Mouse (Mus musculus): ENCODE data around the gene Galnt13. TPM values are rescaled to one million over a fixed set of nuclear protein-coding genes. Genes with fewer than 3 reads are reported as not detected.

Gene Galnt13
- polyA plus RNA-seq (2014; fragmentation: Nextera tagmentation; extraction: Ambion mirVana), result 2.2 and 2.8 TPM in 2 replicates

DNA sequence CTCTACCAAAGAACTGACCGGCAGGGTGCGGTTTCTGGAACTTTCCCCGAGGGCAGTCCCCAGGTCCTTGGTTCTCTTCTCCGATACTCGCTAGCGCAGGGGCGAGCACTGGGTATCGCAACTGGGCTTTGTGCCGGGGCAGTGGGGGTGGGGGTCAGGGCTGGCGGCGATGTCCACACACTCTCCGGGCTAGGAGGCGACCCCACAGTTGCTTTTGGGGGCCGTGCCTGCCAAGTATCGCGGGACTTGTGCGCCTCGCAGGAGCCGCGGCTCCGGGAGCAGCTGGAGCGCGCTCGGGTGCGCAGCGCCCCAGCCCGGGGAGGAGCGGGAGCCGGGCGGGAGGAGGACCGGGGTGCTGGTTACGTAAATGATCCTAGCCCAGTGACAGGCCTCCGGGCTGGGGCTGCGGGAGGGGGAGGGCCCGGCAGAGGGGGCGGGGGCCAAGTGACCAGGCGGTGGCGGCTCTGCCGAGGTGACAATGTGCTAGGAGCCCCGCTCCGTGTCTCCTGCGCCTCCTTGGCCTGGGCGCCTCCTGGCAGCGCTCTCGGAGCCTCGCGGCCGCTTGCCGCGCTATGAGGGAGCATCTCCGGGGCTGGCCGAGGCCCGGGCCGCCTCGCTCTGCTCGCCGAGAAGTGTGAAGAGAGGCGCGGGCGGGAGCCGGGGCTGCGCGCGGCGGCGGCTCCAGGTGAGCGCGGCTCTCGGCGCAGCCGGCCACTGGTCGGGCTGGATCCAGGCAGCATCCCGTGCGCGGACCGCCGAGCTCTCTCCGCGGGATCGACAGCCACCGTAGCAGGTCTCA is at the start of gene Galnt13:
TSS of gene Galnt13 (plus strand) at position 381 of the 799 bp plus-strand sequence.
- peak within 1 kb of the TSS; percentile 58 for H3K9ac ChIP-seq (ENCODE audit: low read length)
- peak within 1 kb of the TSS; percentile 98 for H3K4me2 ChIP-seq (ENCODE audit: low read depth)
- H3K9me3 ChIP-seq (ENCODE audit: control insufficient read depth, low read length), result no peaks in the 10 kb centered on the region
- no peaks in the 10 kb centered on the region for H3K36me3 ChIP-seq (ENCODE audit: control insufficient read depth, insufficient read depth, low read length)
- peaks cover 5% of the 10 kb centered on the region; the same call in 1 of the 2 replicates for H3K27me3 ChIP-seq (ENCODE audit: control insufficient read depth, insufficient read depth, low read length)
- under 1% methylated on average over 73 of the region's 81 CpGs for WGBS
- H3K27ac ChIP-seq (ENCODE audit: low read depth, low read length), result peak within 1 kb of the TSS; percentile 46
- DNase-seq (ENCODE audit: low spot score), result peak; percentile 82
- ATAC-seq (ENCODE audit: insufficient read depth, low FRiP score, low TSS enrichment), result peak; percentile 92
- H3K4me3 ChIP-seq (ENCODE audit: low read depth, low read length), result peak within 1 kb of the TSS; percentile 52
- peaks cover 2% of the 10 kb centered on the region; the same call in 1 of the 2 replicates for H3K4me1 ChIP-seq (ENCODE audit: control insufficient read depth, insufficient read depth, low read length)

- H3K4me1 ChIP-seq (ENCODE audit: control insufficient read depth, insufficient read depth, low read length), result no peaks in the 10 kb centered on the region
- no peaks in the 10 kb centered on the region for H3K9me3 ChIP-seq (ENCODE audit: control insufficient read depth, low read length)
- DNase-seq (ENCODE audit: low spot score), result no peak
- H3K27ac ChIP-seq (ENCODE audit: low read depth, low read length), result no peak overlapping the region
- H3K9ac ChIP-seq (ENCODE audit: low read length), result no peak overlapping the region
- no peak for ATAC-seq (ENCODE audit: insufficient read depth, low FRiP score, low TSS enrichment)
- H3K36me3 ChIP-seq (ENCODE audit: control insufficient read depth, insufficient read depth, low read length), result no peaks in the 10 kb centered on the region
- H3K4me2 ChIP-seq (ENCODE audit: low read depth), result no peak overlapping the region
- 48% methylated on average over 2 of the region's 2 CpGs for WGBS
- no peak overlapping the region for H3K4me3 ChIP-seq (ENCODE audit: low read depth, low read length)
- no peaks in the 10 kb centered on the region for H3K27me3 ChIP-seq (ENCODE audit: control insufficient read depth, insufficient read depth, low read length)
Measured at GRCm38 (mm10) chr2:54431060-54431459, 5.1 kb upstream of the Galnt13 start.

GRCm38 (mm10) chr2:54435380-54435779 is 737 bp upstream of the Galnt13 start:
- WGBS, result 42% methylated on average over 10 of the region's 10 CpGs
- no peak for ATAC-seq (ENCODE audit: insufficient read depth, low FRiP score, low TSS enrichment)
- Histone ChIP-seq H3K9ac (ENCODE audit: low read length) (peak overlapping the region; percentile 58), H3K27me3 (ENCODE audit: control insufficient read depth, insufficient read depth, low read length) (peaks cover 5% of the 10 kb centered on the region; the same call in 1 of the 2 replicates), H3K4me3 (ENCODE audit: low read depth, low read length) (peak overlapping the region; percentile 52), H3K4me1 (ENCODE audit: control insufficient read depth, insufficient read depth, low read length) (peaks cover 2% of the 10 kb centered on the region; the same call in 1 of the 2 replicates), H3K27ac (ENCODE audit: low read depth, low read length) (no peak overlapping the region), H3K36me3 (ENCODE audit: control insufficient read depth, insufficient read depth, low read length) (no peaks in the 10 kb centered on the region), H3K9me3 (ENCODE audit: control insufficient read depth, low read length) (no peaks in the 10 kb centered on the region), H3K4me2 (ENCODE audit: low read depth) (peak overlapping the region; percentile 98)
- no peak for DNase-seq (ENCODE audit: low spot score)

- Histone ChIP-seq H3K36me3 (ENCODE audit: control insufficient read depth, insufficient read depth, low read length) (no peaks in the 10 kb centered on the region), H3K4me1 (ENCODE audit: control insufficient read depth, insufficient read depth, low read length) (peaks cover 2% of the 10 kb centered on the region; the same call in 1 of the 2 replicates), H3K27ac (ENCODE audit: low read depth, low read length) (peak overlapping the region; percentile 46; the same call in 1 of the 2 replicates), H3K9ac (ENCODE audit: low read length) (peak overlapping the region; percentile 58), H3K4me2 (ENCODE audit: low read depth) (peak overlapping the region; percentile 98), H3K27me3 (ENCODE audit: control insufficient read depth, insufficient read depth, low read length) (peaks cover 5% of the 10 kb centered on the region; the same call in 1 of the 2 replicates), H3K4me3 (ENCODE audit: low read depth, low read length) (peak overlapping the region; percentile 52), H3K9me3 (ENCODE audit: control insufficient read depth, low read length) (no peaks in the 10 kb centered on the region)
- peak; percentile 69 for DNase-seq (ENCODE audit: low spot score)
- WGBS, result 3% methylated on average over 24 of the region's 42 CpGs
- peak; percentile 52 for ATAC-seq (ENCODE audit: insufficient read depth, low FRiP score, low TSS enrichment)
Measured at GRCm38 (mm10) chr2:54436736-54437500, 801 bp downstream of the Galnt13 start.

DNA sequence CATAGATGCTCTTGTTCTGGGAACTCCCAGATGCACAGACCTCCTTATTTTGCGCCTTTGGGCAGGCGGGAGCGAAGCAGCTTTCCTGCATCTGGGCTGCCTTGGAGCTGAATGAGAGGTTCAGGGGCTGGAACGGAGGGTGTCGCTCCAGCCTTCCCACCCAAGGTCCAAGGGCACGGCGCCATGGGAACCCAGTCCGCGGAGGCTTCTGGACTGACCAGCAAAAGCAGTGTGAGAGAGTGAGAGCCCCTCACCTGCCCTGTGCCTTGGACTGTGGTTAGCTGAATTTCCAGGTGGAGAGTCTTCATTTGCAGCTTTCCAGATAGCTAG is 1.3 kb downstream of the Galnt13 start:
- ATAC-seq (ENCODE audit: insufficient read depth, low FRiP score, low TSS enrichment), result no peak
- H3K27ac ChIP-seq (ENCODE audit: low read depth, low read length), result no peak overlapping the region
- no peaks in the 10 kb centered on the region for H3K9me3 ChIP-seq (ENCODE audit: control insufficient read depth, low read length)
- WGBS, result 3% methylated on average over 9 of the region's 9 CpGs
- H3K4me1 ChIP-seq (ENCODE audit: control insufficient read depth, insufficient read depth, low read length), result peaks cover 2% of the 10 kb centered on the region; the same call in 1 of the 2 replicates
- H3K27me3 ChIP-seq (ENCODE audit: control insufficient read depth, insufficient read depth, low read length), result peaks cover 5% of the 10 kb centered on the region; the same call in 1 of the 2 replicates
- peak overlapping the region; percentile 24; the same call in 1 of the 2 replicates for H3K9ac ChIP-seq (ENCODE audit: low read length)
- DNase-seq (ENCODE audit: low spot score), result peak; percentile 33
- no peaks in the 10 kb centered on the region for H3K36me3 ChIP-seq (ENCODE audit: control insufficient read depth, insufficient read depth, low read length)
- H3K4me3 ChIP-seq (ENCODE audit: low read depth, low read length), result peak overlapping the region; percentile 52
- H3K4me2 ChIP-seq (ENCODE audit: low read depth), result peak overlapping the region; percentile 98

- Histone ChIP-seq H3K4me1 (ENCODE audit: control insufficient read depth, insufficient read depth, low read length) (no peaks in the 10 kb centered on the region), H3K27ac (ENCODE audit: low read depth, low read length) (no peak overlapping the region), H3K4me2 (ENCODE audit: low read depth) (no peak overlapping the region), H3K27me3 (ENCODE audit: control insufficient read depth, insufficient read depth, low read length) (no peaks in the 10 kb centered on the region), H3K9me3 (ENCODE audit: control insufficient read depth, low read length) (no peaks in the 10 kb centered on the region), H3K36me3 (ENCODE audit: control insufficient read depth, insufficient read depth, low read length) (no peaks in the 10 kb centered on the region), H3K9ac (ENCODE audit: low read length) (no peak overlapping the region), H3K4me3 (ENCODE audit: low read depth, low read length) (no peak overlapping the region)
- DNase-seq (ENCODE audit: low spot score) (no peak), ATAC-seq (ENCODE audit: insufficient read depth, low FRiP score, low TSS enrichment) (no peak)
- WGBS, result 86% methylated on average over 9 of the region's 9 CpGs
Measured at GRCm38 (mm10) chr2:54442734-54443500, 6.8 kb downstream of the Galnt13 start.

GRCm38 (mm10) chr2:54483426-54483825 is 47.3 kb downstream of the Galnt13 start:
- Histone ChIP-seq H3K4me1 (ENCODE audit: control insufficient read depth, insufficient read depth, low read length) (no peaks in the 10 kb centered on the region), H3K9ac (ENCODE audit: low read length) (no peak overlapping the region), H3K36me3 (ENCODE audit: control insufficient read depth, insufficient read depth, low read length) (no peaks in the 10 kb centered on the region), H3K9me3 (ENCODE audit: control insufficient read depth, low read length) (no peaks in the 10 kb centered on the region), H3K27me3 (ENCODE audit: control insufficient read depth, insufficient read depth, low read length) (no peaks in the 10 kb centered on the region), H3K4me2 (ENCODE audit: low read depth) (no peak overlapping the region), H3K27ac (ENCODE audit: low read depth, low read length) (no peak overlapping the region), H3K4me3 (ENCODE audit: low read depth, low read length) (no peak overlapping the region)
- ATAC-seq (ENCODE audit: insufficient read depth, low FRiP score, low TSS enrichment), result no peak
- 42% methylated on average over 5 of the region's 5 CpGs for WGBS
- no peak for DNase-seq (ENCODE audit: low spot score)

- H3K4me1 ChIP-seq (ENCODE audit: control insufficient read depth, insufficient read depth, low read length), result no peaks in the 10 kb centered on the region
- WGBS, result 87% methylated on average over 3 of the region's 3 CpGs
Measured at GRCm38 (mm10) chr2:54522989-54523388, 86.9 kb downstream of the Galnt13 start.

More at GRCm38 (mm10) chr2:54522989-54523388, 86.9 kb downstream of the Galnt13 start:
- no peak overlapping the region for H3K4me2 ChIP-seq (ENCODE audit: low read depth)
- ATAC-seq (ENCODE audit: insufficient read depth, low FRiP score, low TSS enrichment) (no peak), DNase-seq (ENCODE audit: low spot score) (no peak)
- no peak overlapping the region for H3K9ac ChIP-seq (ENCODE audit: low read length)
- no peaks in the 10 kb centered on the region for H3K9me3 ChIP-seq (ENCODE audit: control insufficient read depth, low read length)
- no peaks in the 10 kb centered on the region for H3K36me3 ChIP-seq (ENCODE audit: control insufficient read depth, insufficient read depth, low read length)
- no peak overlapping the region for H3K27ac ChIP-seq (ENCODE audit: low read depth, low read length)
- no peaks in the 10 kb centered on the region for H3K27me3 ChIP-seq (ENCODE audit: control insufficient read depth, insufficient read depth, low read length)
- no peak overlapping the region for H3K4me3 ChIP-seq (ENCODE audit: low read depth, low read length)
